Mouse (Mus musculus): ENCODE measurements around the gene Hyal1.

- TF ChIP-seq POLR2A (IDR thresholded peaks at IDR 0.05; ENCODE audit: control insufficient read depth in 1 of 2, insufficient read depth in 1 of 2, low read depth in 1 of 2, low read length in 2 of 2, poor library complexity in 1 of 2), result no peak
- TF ChIP-seq USF1 (IDR thresholded peaks at IDR 0.05; ENCODE audit: low read depth, low read length), result no peak
- no peak for TF ChIP-seq EP300 (IDR thresholded peaks at IDR 0.05; ENCODE audit: low read depth in 1 of 2, low read length in 2 of 2)
Measured at GRCm38 (mm10) chr9:107541005-107541404, 35.7 kb upstream of the Hyal1 start.

Measured in MEL (cell line).